8 mouse cellular contexts compared by ENCODE assay signal in the genomic region with DNA sequence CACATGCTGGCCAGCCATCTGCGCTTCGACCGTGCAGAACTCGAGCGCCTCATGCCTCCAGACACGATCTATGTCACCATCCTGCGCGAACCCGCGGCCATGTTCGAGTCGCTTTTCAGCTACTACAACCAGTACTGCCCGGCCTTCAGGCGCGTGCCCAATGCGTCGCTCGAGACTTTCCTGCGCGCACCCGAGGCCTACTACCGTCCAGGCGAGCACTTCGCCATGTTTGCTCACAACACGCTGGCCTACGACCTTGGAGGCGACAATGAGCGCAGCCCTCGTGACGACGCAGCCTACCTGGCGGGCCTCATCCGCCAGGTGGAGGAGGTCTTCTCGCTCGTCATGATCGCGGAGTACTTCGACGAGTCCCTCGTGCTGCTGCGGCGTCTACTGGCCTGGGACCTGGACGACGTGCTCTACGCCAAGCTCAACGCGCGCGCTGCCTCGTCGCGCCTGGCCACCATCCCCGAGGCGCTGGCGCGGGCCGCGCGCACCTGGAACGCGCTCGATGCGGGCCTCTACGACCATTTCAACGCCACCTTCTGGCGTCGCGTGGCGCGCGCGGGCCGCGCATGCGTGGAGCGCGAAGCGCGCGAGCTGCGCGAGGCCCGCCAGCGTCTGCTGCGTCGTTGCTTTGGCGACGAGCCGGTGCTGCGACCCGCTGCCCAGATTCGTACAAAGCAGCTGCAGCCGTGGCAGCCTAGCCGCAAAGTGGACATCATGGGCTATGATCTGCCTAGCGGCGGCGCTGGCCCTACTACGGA. TPM values are rescaled to one million over a fixed set of nuclear protein-coding genes. Genes with fewer than 3 reads are reported as not detected.
A peak's percentile ranks its signal among the peaks of the same experiment; 100 is the strongest.
DNase-seq lines count a peak whose midpoint lies in the region; ATAC-seq and TF ChIP-seq lines count a peak whose summit lies in the region.

No protein-coding gene starts in this region.

- H3K4me2 ChIP-seq in intestine, embryonic 15.5 days (replicated peaks), result peak overlapping the region; percentile 60
- no peak overlapping the region for H3K4me2 ChIP-seq in midbrain, postnatal 0 days (ENCODE audit: low read depth, low read length, poor library complexity, severe bottlenecking)

- H3K9me3 ChIP-seq in intestine, embryonic 15.5 days, result no peaks in the 10 kb centered on the region
- no peaks in the 10 kb centered on the region for H3K9me3 ChIP-seq in midbrain, postnatal 0 days (ENCODE audit: low read length)

- no peaks in the 10 kb centered on the region for H3K36me3 ChIP-seq in intestine, embryonic 15.5 days
- peaks cover 34% of the 10 kb centered on the region for H3K36me3 ChIP-seq in midbrain, postnatal 0 days (ENCODE audit: insufficient read depth, low read length)

- 36% methylated on average over 98 of the region's 98 CpGs for WGBS in intestine, embryonic 15.5 days
- WGBS in midbrain, postnatal 0 days, result 51% methylated on average over 98 of the region's 98 CpGs

- TF ChIP-seq CTCF in midbrain, postnatal 0 days (IDR thresholded peaks at IDR 0.05), result no peak

- H3K4me3 ChIP-seq in intestine, embryonic 15.5 days (replicated peaks), result peak overlapping the region; percentile 28
- H3K4me3 ChIP-seq in midbrain, postnatal 0 days (ENCODE audit: low read depth, low read length), result no peak overlapping the region

- ATAC-seq in intestine, embryonic 15.5 days, result no peak
- ATAC-seq in midbrain, postnatal 0 days (ENCODE audit: low FRiP score), result no peak

- no peak overlapping the region for H3K27ac ChIP-seq in intestine, embryonic 15.5 days
- no peak overlapping the region for H3K27ac ChIP-seq in midbrain, postnatal 0 days (ENCODE audit: low read depth, low read length)

- H3K4me1 ChIP-seq in intestine, embryonic 15.5 days (replicated peaks), result peaks cover 6% of the 10 kb centered on the region; the same call in 1 of the 2 replicates
- no peaks in the 10 kb centered on the region for H3K4me1 ChIP-seq in midbrain, postnatal 0 days (ENCODE audit: insufficient read depth, low read length)

- no peak overlapping the region for H3K9ac ChIP-seq in intestine, embryonic 15.5 days
- no peak overlapping the region for H3K9ac ChIP-seq in midbrain, postnatal 0 days (replicated peaks; ENCODE audit: low read length, poor library complexity, severe bottlenecking)

- H3K27me3 ChIP-seq in intestine, embryonic 15.5 days (replicated peaks), result 0 out of 2 replicates have a peak, but pooled peaks cover 7% of the 10 kb centered on the region
- no peaks in the 10 kb centered on the region for H3K27me3 ChIP-seq in midbrain, postnatal 0 days (ENCODE audit: insufficient read depth, low read length)

- peak; percentile 18 for DNase-seq in adrenal gland, postnatal 25 days
- DNase-seq in adrenal gland, postnatal 4 days (ENCODE audit: low spot score in 2 of 2), result no peak
- peak; percentile 38 for DNase-seq in retina, postnatal 1 day
- no peak for DNase-seq in retina, embryonic 14.5 days (ENCODE audit: low spot score)
- peak; percentile 26 for DNase-seq in midbrain, postnatal 0 days (ENCODE audit: low spot score)
- no peak for DNase-seq in cerebellum, adult 11 months
- DNase-seq in right cerebral cortex, postnatal 14 days, result no peak

RNA-seq across cellular contexts. Expression of gene Gal3st3, which starts 9.0 kb away (rescaled TPM):
- total RNA-seq in adrenal gland, postnatal 25 days (2021), result not detected in 2 replicates
- total RNA-seq in adrenal gland, postnatal 4 days (2021), result under 1 TPM; 0.45 to 0.67 TPM
- 2.1 and 2.4 TPM in 2 replicates for polyA plus RNA-seq in intestine, embryonic 15.5 days (2015; fragmentation: Nextera tagmentation; extraction: Ambion mirVana)
- total RNA-seq in midbrain, postnatal 0 days (2014; rRNA removed), result 27.4 and 29.2 TPM in 2 replicates
- polyA plus RNA-seq in midbrain, postnatal 0 days (2015; fragmentation: Nextera tagmentation; extraction: Ambion mirVana), result 40.8 and 41.4 TPM in 2 replicates

RNA-seq across cellular contexts. Expression of gene Sf3b2, which starts 11.9 kb away (rescaled TPM):
- total RNA-seq in adrenal gland, postnatal 25 days (2021), result 175 and 194 TPM in 2 replicates
- 100 to 1,000 TPM; 210 to 224 TPM for total RNA-seq in adrenal gland, postnatal 4 days (2021)
- 282 and 289 TPM in 2 replicates for polyA plus RNA-seq in intestine, embryonic 15.5 days (2015; fragmentation: Nextera tagmentation; extraction: Ambion mirVana)
- 270 and 283 TPM in 2 replicates for total RNA-seq in midbrain, postnatal 0 days (2014; rRNA removed)
- polyA plus RNA-seq in midbrain, postnatal 0 days (2015; fragmentation: Nextera tagmentation; extraction: Ambion mirVana), result 312 and 315 TPM in 2 replicates

RNA-seq across cellular contexts. Expression of gene Catsper1, which starts 28.4 kb away (rescaled TPM):
- not detected in 2 replicates for total RNA-seq in adrenal gland, postnatal 25 days (2021)
- total RNA-seq in adrenal gland, postnatal 4 days (2021), result not detected
- polyA plus RNA-seq in intestine, embryonic 15.5 days (2015; fragmentation: Nextera tagmentation; extraction: Ambion mirVana), result not detected in 2 replicates
- total RNA-seq in midbrain, postnatal 0 days (2014; rRNA removed), result not detected in 2 replicates
- not detected in 2 replicates for polyA plus RNA-seq in midbrain, postnatal 0 days (2015; fragmentation: Nextera tagmentation; extraction: Ambion mirVana)

RNA-seq across cellular contexts. Expression of gene Pacs1, which starts 34.2 kb away (rescaled TPM):
- 18.0 and 26.9 TPM in 2 replicates for total RNA-seq in adrenal gland, postnatal 25 days (2021)
- 10 to 100 TPM; 35.0 to 39.4 TPM for total RNA-seq in adrenal gland, postnatal 4 days (2021)
- 15.6 and 15.8 TPM in 2 replicates for polyA plus RNA-seq in intestine, embryonic 15.5 days (2015; fragmentation: Nextera tagmentation; extraction: Ambion mirVana)
- total RNA-seq in midbrain, postnatal 0 days (2014; rRNA removed), result 86.4 and 124 TPM in 2 replicates
- polyA plus RNA-seq in midbrain, postnatal 0 days (2015; fragmentation: Nextera tagmentation; extraction: Ambion mirVana), result 47.9 and 49.9 TPM in 2 replicates

RNA-seq across cellular contexts. Expression of gene Cst6, which starts 42.2 kb away (rescaled TPM):
- 1.6 TPM in 1 of 2 replicates, not detected in the other for total RNA-seq in adrenal gland, postnatal 25 days (2021)
- total RNA-seq in adrenal gland, postnatal 4 days (2021), result 1 to 10 TPM; 2.6 to 3.4 TPM
- polyA plus RNA-seq in intestine, embryonic 15.5 days (2015; fragmentation: Nextera tagmentation; extraction: Ambion mirVana), result 15.9 and 19.8 TPM in 2 replicates
- total RNA-seq in midbrain, postnatal 0 days (2014; rRNA removed), result 0.82 and 1.1 TPM in 2 replicates
- polyA plus RNA-seq in midbrain, postnatal 0 days (2015; fragmentation: Nextera tagmentation; extraction: Ambion mirVana), result 13.1 and 14.9 TPM in 2 replicates

Comparison
In these comparisons a context has a peak if more than half of its experiments do, and no peak if none do; other contexts are left out.
1. DNase-seq: peak in adrenal gland, postnatal 25 days (single experiment), retina, postnatal 1 day (single experiment) and midbrain, postnatal 0 days (single experiment); none in adrenal gland, postnatal 4 days (0 of 2), retina, embryonic 14.5 days (single experiment), cerebellum, adult 11 months (single experiment) and right cerebral cortex, postnatal 14 days (single experiment).
2. RNA of gene Gal3st3, which starts 9.0 kb away (total RNA-seq): 27.4 to 29.2 TPM in midbrain, postnatal 0 days; 0.45 to 0.67 TPM in adrenal gland, postnatal 4 days and not detected in adrenal gland, postnatal 25 days; every median in the first group is over 10 times any median in the second.